Mouse (Mus musculus) left cerebral cortex, postnatal 25 days (tissue): ENCODE measurements around the gene Togaram1. TPM values are rescaled to one million over a fixed set of nuclear protein-coding genes. Genes with fewer than 3 reads are reported as not detected.

Experiments used
- DNase-seq, 2 experiments: peaks; one replicate each; pipeline ENCODE4 v3.0.0; 2022; ENCODE audit warnings: low spot score in 2 of 2, mixed read lengths in 1 of 2
- intact Hi-C: fragments of 180-260 bp; cut with DNase I; formaldehyde crosslinking; loops from one replicate; pipeline ENCODE4 v1.15.1; 2025
- total RNA-seq, 2 experiments: library from RNA; stranded (reverse); gene quantifications; 2 replicates each; pipeline ENCODE4 v1.2.3; 2021

Togaram1 gene
- total RNA-seq: 10 to 100 TPM; 55.8 to 56.7 TPM

- intact Hi-C loops: no loop called here
- peak; percentile 99 to 100 for DNase-seq
Measured at GRCm38 (mm10) chr12:64965124-64966026, at the start of gene Togaram1, which contains the start of gene Klhl28. Gene Togaram1, plus strand, starts transcription at chr12:64965804. Gene Klhl28, minus strand, starts transcription at chr12:64965534.

- intact Hi-C loops: no loop called here
Measured at GRCm38 (mm10) chr12:64916735-64917134, 48.9 kb upstream of the Togaram1 start.

GRCm38 (mm10) chr12:64917578-64918471 lies 47.8 kb upstream of the Togaram1 start, which contains the start of gene Gm527:
Gene Gm527, plus strand, starts transcription at chr12:64917906.
- intact Hi-C loops: no loop called here
- DNase-seq: peak; percentile 93 to 98

More at GRCm38 (mm10) chr12:64916735-64917134, 48.9 kb upstream of the Togaram1 start:
- no peak for DNase-seq

GRCm38 (mm10) chr12:64937493-64937892 lies 28.1 kb upstream of the Togaram1 start:
- intact Hi-C loops: no loop called here
- DNase-seq: no peak

- intact Hi-C loops: no loop called here
Measured at GRCm38 (mm10) chr12:64964560-64964959, 1.0 kb upstream of the Togaram1 start.

GRCm38 (mm10) chr12:64966101-64966631 lies 562 bp downstream of the Togaram1 start:
- DNase-seq: peak; percentile 35 to 48
- intact Hi-C loops: no loop called here

More at GRCm38 (mm10) chr12:64964560-64964959, 1.0 kb upstream of the Togaram1 start:
- DNase-seq: no peak

- intact Hi-C loops: no loop called here
- peak; percentile 10 to 17 for DNase-seq
Measured at GRCm38 (mm10) chr12:64966652-64967435, 1.2 kb downstream of the Togaram1 start.

GRCm38 (mm10) chr12:64967470-64967869 lies 1.9 kb downstream of the Togaram1 start:
- DNase-seq: peak; percentile 4 to 23
- intact Hi-C loops: no loop called here

- intact Hi-C loops: no loop called here
- no peak for DNase-seq
Measured at GRCm38 (mm10) chr12:64968067-64968466, 2.5 kb downstream of the Togaram1 start.

- intact Hi-C loops: no loop called here
- DNase-seq: no peak
Measured at GRCm38 (mm10) chr12:64971399-64971798, 5.8 kb downstream of the Togaram1 start.

- DNase-seq: no peak
- intact Hi-C loops: no loop called here
Measured at GRCm38 (mm10) chr12:64972063-64972462, 6.5 kb downstream of the Togaram1 start.

GRCm38 (mm10) chr12:64975558-64975957 lies 10.0 kb downstream of the Togaram1 start:
- intact Hi-C loops: no loop called here
- DNase-seq: no peak

GRCm38 (mm10) chr12:64976191-64976590 lies 10.6 kb downstream of the Togaram1 start:
- DNase-seq: no peak
- intact Hi-C loops: no loop called here

GRCm38 (mm10) chr12:64977518-64977917 lies 11.9 kb downstream of the Togaram1 start:
- no peak for DNase-seq
- intact Hi-C loops: no loop called here

GRCm38 (mm10) chr12:65007725-65008124 lies 42.1 kb downstream of the Togaram1 start:
- no peak for DNase-seq
- intact Hi-C loops: no loop called here

GRCm38 (mm10) chr12:65022842-65023241 lies 57.2 kb downstream of the Togaram1 start:
- peak in 1 of 2 experiments; percentile 66 for DNase-seq
- intact Hi-C loops: no loop called here

GRCm38 (mm10) chr12:65035839-65036189 lies 70.2 kb downstream of the Togaram1 start:
- intact Hi-C loops: no loop called here
- no peak for DNase-seq

- DNase-seq: peak; percentile 91 to 94
- intact Hi-C loops: no loop called here
Measured at GRCm38 (mm10) chr12:65036190-65036870, 70.7 kb downstream of the Togaram1 start, which contains the start of gene Prpf39. Gene Prpf39, plus strand, starts transcription at chr12:65036333.
